Comparison of ENCODE assay signal across 9 mouse cellular contexts in the genomic region with DNA sequence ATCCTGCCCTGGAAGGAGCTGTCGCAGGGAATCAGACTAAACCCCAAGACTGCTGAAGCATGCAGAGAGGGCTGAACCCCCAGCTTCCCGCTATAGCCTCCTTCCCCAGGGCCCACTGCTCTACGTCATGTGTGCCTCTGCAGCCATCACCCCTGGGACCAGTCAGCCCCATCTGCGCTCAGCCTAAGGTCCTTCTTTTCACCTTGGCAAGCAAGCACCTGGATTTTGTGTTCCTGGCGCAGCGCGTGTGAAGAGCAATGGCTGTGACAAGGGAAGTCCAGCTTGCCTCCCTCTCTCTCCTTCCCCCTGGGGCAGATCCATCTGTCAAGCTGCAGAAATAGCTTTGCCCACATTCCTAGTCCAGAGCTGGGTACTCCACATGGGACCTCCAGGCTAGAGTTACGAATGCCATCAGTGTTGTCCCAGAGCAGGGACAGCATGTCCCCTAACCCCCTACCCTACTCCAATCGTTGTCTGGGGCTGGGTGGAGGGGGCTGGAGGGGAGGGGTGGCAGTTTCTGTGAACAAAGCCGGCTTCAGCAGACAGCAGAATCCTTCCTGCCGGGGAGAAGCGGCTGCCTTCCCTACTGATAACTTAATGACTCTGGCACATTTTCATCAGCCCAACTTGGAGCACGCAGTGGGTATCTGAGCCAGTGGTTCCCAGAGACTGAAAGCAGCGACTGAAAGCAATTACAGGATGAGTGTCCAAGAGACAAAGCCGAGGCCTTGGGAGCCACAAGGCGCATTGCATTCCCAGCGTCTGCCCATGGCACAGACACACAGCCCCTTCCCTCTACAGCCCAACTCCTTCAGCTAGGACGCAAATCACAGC.
A peak's percentile ranks its signal among the peaks of the same experiment; 100 is the strongest.
DNase-seq lines count a peak whose midpoint lies in the region; TF ChIP-seq lines count a peak whose summit lies in the region.
"Had no signal": no experiment of that assay in that cellular context is flagged by ENCODE, and none has a peak within 500 bp of the region (broad histone marks: within the 10 kb centered on the region; RNA-seq: fewer than 3 reads in every experiment).

No protein-coding gene starts in this region.

- TF ChIP-seq EP300 in heart, adult 2 months (IDR thresholded peaks at IDR 0.05; ENCODE audit: insufficient read depth, low read depth, low read length): 0 out of 2 replicates have a peak, but pooled peaks have one; percentile 14

- intact Hi-C loops in heart, postnatal 25 days (cut with DNase I): no loop called here
- intact Hi-C loops in heart, adult 2 months (cut with DNase I): no loop called here

- DNase-seq in heart, adult 11 months: peak; percentile 94
- no peak for DNase-seq in heart, postnatal 25 days (ENCODE audit: low spot score)
- DNase-seq in cerebellum, postnatal 36 days: peak; percentile 85 to 88
- DNase-seq in heart, adult 2 months: peak; percentile 35 to 52
- peak; percentile 47 to 58 for DNase-seq in layer of hippocampus, postnatal 10 days (ENCODE audit: low spot score in 2 of 2)
- peak; percentile 44 for DNase-seq in retina, adult 2 months (ENCODE audit: low read depth, low spot score)
- no peak for DNase-seq in adrenal gland, adult (ENCODE audit: inconsistent age in 2 of 2, low spot score in 1 of 2)
- no peak for DNase-seq in adrenal gland, postnatal 25 days

- H3K36me3 ChIP-seq in heart, adult 2 months (ENCODE audit: control insufficient read depth, insufficient read depth, low read length): no peaks in the 10 kb centered on the region
- H3K36me3 ChIP-seq: limb, embryonic 12.5 days had no signal

- H3K4me1 ChIP-seq in heart, adult 2 months (ENCODE audit: control insufficient read depth, insufficient read depth, low read length): peaks cover 6% of the 10 kb centered on the region; the same call in 1 of the 2 replicates

- H3K9ac ChIP-seq in heart, adult 2 months (ENCODE audit: low read depth, low read length): no peak overlapping the region
- H3K9ac ChIP-seq: limb, embryonic 12.5 days had no signal

- no peak for TF ChIP-seq POLR2A in heart, adult 2 months (IDR thresholded peaks at IDR 0.05; ENCODE audit: insufficient read depth, low read depth, low read length)

- H3K27me3 ChIP-seq in heart, adult 2 months (ENCODE audit: control insufficient read depth, insufficient read depth, low read length): no peaks in the 10 kb centered on the region
- H3K27me3 ChIP-seq: limb, embryonic 12.5 days had no signal

- peak overlapping the region; percentile 12; the same call in 1 of the 2 replicates for H3K27ac ChIP-seq in heart, adult 2 months
- H3K27ac ChIP-seq: limb, embryonic 12.5 days had no signal

- no peak overlapping the region for H3K4me3 ChIP-seq in heart, adult 2 months
- H3K4me3 ChIP-seq: limb, embryonic 12.5 days had no signal

- TF ChIP-seq CTCF in heart, adult 2 months (IDR thresholded peaks at IDR 0.05): no peak

- H3K79me2 ChIP-seq in heart, adult 2 months (replicated peaks; ENCODE audit: control insufficient read depth, insufficient read depth, low read length): no peaks in the 10 kb centered on the region

- WGBS in heart, adult 2 months: 29% methylated on average over 18 of the region's 18 CpGs

Comparison
In these comparisons a context has a peak if more than half of its experiments do, and no peak if none do; other contexts are left out.
1. DNase-seq: peak in heart, adult 11 months (single experiment), cerebellum, postnatal 36 days (2 of 2), heart, adult 2 months (2 of 2), layer of hippocampus, postnatal 10 days (2 of 2) and retina, adult 2 months (single experiment); none in heart, postnatal 25 days (single experiment), adrenal gland, adult (0 of 2) and adrenal gland, postnatal 25 days (single experiment).